Mouse (Mus musculus) heart, adult 8-10 months (tissue): ENCODE data around the gene Bcas3. TPM values are rescaled to one million over a fixed set of nuclear protein-coding genes. Genes with fewer than 3 reads are reported as not detected.

Source experiments
- DNase-seq: peaks from one replicate; pipeline ENCODE4 v3.0.0; 2022; ENCODE audit warnings: low spot score
- total RNA-seq, 4 experiments: library from RNA; stranded (reverse); gene quantifications; 2 replicates each; pipeline ENCODE4 v1.2.4; 2022

The Bcas3 gene
- total RNA-seq, 4 experiments from 2014 or later, result 35.3 to 44.4 (median 42.9) TPM

- no peak for DNase-seq
These were observed 26.1 kb downstream of the Bcas3 start for GRCm38 (mm10) chr11:85379091-85379490.

DNA sequence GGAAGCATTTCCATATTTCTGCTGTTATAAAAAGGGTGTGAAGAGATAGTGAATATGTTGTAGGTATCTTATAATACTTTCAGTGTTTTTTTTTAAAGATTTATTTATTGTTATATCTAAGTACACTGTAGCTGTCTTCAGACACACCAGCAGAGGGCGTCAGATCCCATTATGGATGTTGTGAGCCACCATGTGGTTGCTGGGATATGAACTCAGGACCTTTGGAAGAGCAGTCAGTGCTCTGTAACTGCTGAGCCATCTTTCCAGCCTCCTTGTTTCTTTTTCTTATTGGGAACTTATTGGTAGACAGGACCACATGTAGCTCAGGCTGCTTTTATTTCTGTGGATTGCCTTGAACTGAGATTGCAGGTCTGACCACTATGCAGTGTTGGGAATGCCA lies 27.1 kb downstream of the Bcas3 start:
- DNase-seq, result no peak

GRCm38 (mm10) chr11:85382055-85382454 lies 29.1 kb downstream of the Bcas3 start:
- DNase-seq, result peak; percentile 71

GRCm38 (mm10) chr11:85383975-85384821 lies 31.2 kb downstream of the Bcas3 start:
- no peak for DNase-seq

- peak; percentile 13 for DNase-seq
These were observed 39.4 kb downstream of the Bcas3 start for GRCm38 (mm10) chr11:85392179-85392863.

DNA sequence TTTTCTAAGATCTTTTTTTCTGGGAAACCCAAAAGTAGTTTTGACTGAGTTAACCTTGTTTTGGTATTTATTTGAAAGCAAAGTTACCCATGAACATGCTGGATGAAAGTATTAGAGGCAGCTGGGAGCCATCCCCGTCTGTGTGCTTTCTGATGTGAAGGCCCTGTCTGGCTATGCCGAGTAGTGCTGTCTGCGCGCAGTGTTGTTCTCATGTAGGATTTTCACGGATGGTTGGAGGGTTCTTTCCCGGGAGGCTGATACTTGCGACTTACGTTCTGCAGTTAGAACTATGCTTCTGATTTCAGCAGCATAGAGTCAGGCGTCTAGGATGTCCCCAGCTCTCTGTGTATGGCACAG lies 39.9 kb downstream of the Bcas3 start:
- no peak for DNase-seq

GRCm38 (mm10) chr11:85393990-85394389 lies 41.0 kb downstream of the Bcas3 start:
- peak; percentile 14 for DNase-seq

GRCm38 (mm10) chr11:85395361-85395760 lies 42.4 kb downstream of the Bcas3 start:
- DNase-seq, result no peak

- DNase-seq, result peak; percentile 13
These were observed 53.6 kb downstream of the Bcas3 start for GRCm38 (mm10) chr11:85406531-85406930.

DNA sequence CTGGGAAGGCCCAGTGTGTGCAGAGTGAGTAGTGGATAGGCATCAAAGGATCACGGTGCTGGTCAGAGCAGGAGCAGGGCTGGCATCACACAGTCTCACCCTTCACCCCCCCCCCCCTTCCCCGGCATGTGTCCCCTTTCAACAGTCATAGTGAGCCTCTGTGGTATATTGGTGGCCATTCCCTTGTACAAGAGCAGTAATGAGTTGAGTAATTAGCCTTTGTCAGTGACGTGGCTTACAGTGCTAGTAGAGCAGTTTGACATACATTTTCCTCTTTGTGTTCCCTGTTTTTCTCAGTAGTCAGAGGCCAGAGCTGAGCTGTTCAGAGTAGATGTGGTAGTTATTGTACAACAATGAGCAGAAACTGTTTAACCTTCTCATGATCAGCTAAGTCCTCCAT lies 54.7 kb downstream of the Bcas3 start:
- DNase-seq, result no peak

- DNase-seq, result no peak
These were observed 59.4 kb downstream of the Bcas3 start for GRCm38 (mm10) chr11:85412319-85412718.

DNA sequence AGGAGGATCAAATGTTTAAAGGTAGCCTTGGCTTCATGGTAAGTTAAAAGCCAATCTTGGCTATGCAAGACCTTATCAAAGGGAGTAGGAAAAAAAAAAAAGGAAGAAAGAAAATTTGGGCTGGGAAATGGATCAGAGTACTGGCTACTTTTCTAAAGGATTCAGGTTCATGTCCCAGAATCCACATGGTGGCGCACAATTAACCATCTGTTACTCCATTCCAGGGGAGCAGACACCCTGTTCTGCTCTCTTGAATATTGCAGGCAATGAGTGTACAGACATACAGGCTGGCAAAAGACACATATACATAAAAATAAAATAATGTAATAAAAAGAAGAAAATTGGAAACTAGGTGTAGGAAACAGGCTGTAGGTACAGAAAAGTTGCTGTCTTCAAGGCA lies 61.5 kb downstream of the Bcas3 start:
- no peak for DNase-seq

- no peak for DNase-seq
These were observed 74.4 kb downstream of the Bcas3 start for GRCm38 (mm10) chr11:85427353-85427752.

DNA sequence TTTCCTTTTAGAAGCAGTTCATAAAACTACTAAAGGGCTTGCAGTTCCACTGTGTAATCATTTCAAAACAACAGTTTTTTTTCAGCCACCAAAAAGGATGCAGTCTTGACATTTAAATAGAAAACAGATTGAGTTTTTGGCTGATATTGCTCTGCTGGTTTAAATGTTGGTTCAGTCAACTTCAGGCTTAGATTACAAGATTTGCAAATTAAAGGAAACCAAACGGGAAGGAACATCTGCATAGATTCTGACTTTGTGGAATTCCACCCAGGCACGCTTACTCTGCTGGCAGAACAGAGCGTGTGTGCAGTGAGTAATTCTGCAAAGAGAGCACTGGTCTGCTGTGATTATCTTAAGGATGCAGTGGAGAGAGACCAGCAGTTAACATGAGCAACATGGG lies 75.3 kb downstream of the Bcas3 start:
- peak; percentile 38 for DNase-seq

GRCm38 (mm10) chr11:85430743-85431448 lies 77.9 kb downstream of the Bcas3 start:
- DNase-seq, result peak; percentile 16

DNA sequence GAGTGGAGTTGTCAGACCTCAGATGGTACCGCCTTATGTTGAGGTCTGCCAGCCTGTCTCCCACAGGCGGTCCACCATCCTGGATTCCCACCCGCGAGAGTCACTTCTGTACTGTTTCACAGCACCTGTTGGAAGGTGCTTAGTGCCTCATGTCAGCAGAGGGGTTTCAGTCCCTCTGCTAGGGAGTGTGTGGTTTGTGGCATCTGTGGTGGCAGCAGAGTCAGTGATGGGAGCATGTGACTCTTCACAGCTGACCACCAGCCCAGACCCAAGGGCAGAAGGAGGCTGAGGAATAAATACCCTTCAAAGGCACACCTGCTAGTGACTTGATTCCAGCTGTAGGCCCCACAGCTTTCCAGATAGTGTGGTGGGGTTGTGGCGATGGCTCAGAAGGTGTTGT lies 94.4 kb downstream of the Bcas3 start:
- DNase-seq, result no peak

GRCm38 (mm10) chr11:85453598-85454304 lies 100.8 kb downstream of the Bcas3 start:
- no peak for DNase-seq

GRCm38 (mm10) chr11:85454305-85454682 lies 101.3 kb downstream of the Bcas3 start:
- DNase-seq, result no peak

DNA sequence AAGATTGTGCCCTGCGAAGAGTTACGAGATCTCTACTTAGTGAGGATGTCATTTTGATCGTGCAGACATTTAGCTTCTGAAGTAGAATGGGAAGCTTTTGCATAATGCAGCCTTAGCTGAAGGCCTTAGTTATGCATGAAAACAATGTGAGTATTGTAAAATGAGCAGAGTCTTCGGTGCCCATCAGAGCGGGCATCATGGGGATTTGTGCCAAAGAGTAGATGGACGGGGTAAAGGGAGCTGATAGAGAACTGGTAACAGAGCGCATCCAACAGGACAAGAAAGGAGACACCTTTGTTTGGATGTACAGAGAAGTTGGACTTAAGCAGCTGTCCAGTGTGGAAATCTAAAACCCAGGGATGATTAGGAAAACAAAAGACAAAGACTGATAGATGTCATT lies 108.6 kb downstream of the Bcas3 start:
- no peak for DNase-seq

DNA sequence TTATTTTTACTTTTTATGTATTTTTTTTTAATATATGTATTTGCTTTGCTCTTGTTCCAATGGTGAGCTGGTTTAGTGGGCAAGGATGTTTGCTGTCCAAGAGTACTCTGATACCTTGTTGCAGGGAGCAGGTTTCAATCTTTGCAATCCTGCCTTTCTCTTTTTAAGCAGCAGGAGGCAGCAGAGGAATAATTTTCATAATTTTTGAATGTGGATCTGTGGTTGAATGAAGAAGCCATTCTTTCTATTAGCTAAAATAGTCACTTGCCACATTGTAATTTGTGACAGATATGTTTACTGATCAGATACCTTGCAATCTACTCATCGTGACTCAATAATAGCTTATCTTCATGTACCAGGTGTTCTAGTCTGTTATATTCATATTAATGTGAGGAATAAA lies 116.6 kb downstream of the Bcas3 start:
- DNase-seq, result peak; percentile 82

DNA sequence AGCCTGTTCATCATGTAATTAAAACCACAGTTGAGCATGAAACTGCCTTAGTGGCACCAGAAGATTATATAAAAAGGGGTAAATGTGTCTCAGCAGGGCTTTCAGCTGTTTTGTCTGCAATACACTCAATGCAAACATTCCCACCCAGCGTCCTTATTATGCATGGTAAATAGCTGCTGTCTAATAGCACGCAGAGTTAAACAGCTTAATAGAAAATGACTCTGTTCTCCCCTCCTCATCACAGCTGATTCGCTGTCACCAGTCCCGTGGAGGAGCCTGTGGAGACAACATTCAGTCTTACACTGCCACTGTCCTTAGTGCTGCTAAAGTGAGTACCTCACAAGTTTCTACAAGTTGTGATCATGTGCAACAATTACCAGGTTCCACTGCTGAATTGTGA lies 117.5 kb downstream of the Bcas3 start:
- DNase-seq, result no peak

- DNase-seq, result no peak
These were observed 121.4 kb downstream of the Bcas3 start for GRCm38 (mm10) chr11:85474326-85474725.
